Mouse (Mus musculus): Measurements from ENCODE around the gene Tyw5.

DNA sequence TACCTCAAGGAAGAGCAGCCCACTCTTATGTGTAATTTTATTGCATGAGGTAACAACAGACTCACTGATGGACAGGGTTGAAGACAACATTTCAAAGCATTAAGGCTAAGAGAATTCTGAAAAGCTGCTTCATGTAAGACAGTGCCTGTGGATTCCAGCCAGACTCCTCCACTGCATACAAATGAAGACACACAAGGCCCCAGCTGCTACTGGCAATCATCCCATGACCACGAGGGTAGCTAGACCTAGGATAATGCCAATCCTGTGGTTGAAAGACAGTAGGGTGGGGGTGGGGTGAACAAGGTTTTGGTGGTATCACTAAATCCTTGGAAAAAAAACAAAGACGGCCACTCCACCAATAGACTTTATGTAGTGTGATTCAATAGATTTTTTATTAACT is 19.0 kb downstream of the Tyw5 start:
- TF ChIP-seq POLR2A (IDR thresholded peaks at IDR 0.05; ENCODE audit: low read depth, low read length) (no peak), CTCF (IDR thresholded peaks at IDR 0.05; ENCODE audit: borderline replicate concordance, insufficient read depth, low read length) (no peak)
